Mouse (Mus musculus) gastrocnemius, postnatal 10 days (tissue): ENCODE data around the gene Phlda2. TPM values are rescaled to one million over a fixed set of nuclear protein-coding genes. Genes with fewer than 3 reads are reported as not detected.
A peak's percentile ranks its signal among the peaks of the same experiment; 100 is the strongest.

ENCODE experiments used
- DNase-seq: peaks from one replicate; pipeline ENCODE4 v3.0.0; 2021; ENCODE audit warnings: mixed read lengths
- total RNA-seq, 2 experiments: library from RNA; stranded (reverse); gene quantifications; 2 replicates each; pipeline ENCODE4 v1.2.3; 2021

The Phlda2 gene
- total RNA-seq, 2 experiments from 2014 or later: not detected

DNA sequence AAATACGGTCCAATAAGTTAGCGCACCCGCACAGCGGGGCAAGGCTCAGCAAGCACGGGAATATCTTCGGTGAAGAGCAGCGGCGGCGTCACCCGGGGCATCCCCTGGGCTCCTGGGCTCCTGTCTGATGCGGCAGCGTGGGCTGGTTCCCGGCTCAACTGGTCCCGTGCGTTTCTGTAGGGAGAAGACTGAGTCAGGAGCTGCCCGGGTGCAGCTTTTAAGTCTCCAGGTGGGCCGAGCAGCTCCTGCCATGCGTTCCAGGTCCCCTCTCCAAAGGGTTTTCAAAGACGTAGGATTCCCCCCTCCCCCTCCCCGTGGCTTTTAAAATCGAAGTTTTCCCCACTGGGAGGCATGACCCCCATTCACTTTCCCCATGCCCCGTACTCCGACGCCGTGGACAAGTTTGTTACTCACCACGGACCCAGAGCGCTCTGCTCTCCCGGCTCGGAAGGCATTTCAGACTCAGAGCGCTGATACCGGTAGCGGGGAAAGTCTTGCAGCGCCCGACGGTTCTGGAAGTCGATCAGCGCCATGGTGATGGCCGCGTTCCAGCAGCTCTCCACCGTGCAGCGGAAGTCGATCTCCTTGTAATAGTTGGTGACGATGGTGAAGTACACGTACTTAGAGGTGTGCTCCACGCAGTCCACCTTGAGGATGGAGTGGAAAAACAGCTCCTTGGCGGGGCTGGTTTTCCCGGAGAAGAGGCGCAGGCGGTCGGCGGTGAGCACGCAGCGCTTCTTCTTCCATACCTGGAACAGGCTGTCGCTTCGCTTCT lies 1.1 kb downstream of the Phlda2 start:
- peak; percentile 56 for DNase-seq

DNA sequence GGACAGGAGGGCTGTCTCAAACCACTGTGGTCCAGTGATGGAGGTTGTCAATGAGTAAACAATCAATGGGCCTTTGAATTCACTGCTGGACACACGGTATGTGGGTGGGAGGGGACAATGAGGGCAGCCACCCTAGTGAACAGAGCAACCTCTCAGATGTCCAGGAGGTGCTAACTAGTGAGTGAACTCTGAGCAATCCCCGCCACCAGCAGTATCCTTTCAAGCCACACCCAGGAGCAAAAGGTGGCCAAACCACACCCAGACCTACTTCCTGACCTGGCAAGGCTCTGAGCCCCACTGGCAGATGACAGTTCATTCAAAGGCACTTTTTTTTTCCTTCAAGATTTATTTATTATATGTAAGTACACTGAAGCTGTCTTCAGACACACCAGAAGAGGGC lies 2.0 kb downstream of the Phlda2 start:
- no peak for DNase-seq

DNA sequence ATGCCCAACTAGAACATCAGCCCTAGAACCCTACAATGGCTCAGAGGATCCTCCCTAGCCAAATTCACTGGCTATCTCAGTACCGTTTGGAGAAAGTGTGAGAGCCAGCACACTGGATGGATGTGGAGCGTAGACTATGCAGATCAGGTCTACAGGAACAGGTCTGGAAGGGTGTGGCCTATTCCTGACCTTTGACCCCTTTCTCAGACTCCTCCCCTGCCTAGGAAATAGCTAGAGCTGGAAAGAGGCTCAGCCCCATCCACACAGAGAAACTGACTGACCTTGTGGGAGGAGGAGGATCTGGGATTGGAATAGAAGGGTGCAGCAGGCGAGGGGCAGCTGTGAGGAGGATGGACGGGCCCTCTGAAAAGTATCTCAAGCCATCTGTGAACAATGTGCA lies 4.4 kb downstream of the Phlda2 start:
- DNase-seq: no peak

DNA sequence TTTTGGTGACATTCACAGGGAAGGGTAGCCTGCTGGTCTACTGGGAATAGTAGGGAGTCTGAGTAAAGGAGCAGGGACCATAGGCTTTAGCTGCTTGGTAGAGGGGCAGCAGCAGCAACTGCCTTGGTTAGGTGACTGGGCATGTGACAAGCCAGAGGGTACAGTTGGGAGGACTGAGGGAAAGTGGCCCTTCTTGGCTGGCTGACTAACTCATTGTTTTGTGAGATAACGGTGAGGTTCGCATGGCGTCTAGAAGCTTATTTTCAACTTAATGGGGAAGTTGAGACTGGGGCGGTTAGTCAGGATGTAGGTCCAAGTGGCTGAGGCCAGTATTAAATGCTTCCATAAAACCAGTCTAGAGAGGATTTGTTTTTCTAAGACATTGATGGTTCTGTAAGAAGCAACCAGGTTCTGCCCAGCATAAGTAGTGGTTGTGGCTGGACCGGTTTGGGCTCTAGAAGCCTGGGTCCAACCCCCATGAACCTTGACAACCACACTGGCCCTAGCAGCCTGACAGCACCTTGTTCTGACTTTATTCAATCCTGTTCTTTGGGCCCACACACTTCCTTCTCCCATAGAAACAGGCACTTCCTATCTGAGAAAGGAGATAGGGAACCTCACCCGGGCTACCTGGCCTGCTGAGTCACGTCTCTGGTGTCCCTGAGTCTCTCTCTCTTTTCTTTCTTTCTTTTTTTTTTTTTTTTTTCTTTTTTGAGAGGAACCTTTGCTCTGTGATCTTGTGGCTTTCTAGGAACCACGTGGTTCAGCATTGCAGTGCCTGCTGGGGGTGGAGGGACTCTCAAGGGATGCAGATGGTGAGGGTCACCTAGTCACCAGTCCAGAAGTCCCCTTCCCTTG lies 7.6 kb downstream of the Phlda2 start:
- no peak for DNase-seq

DNA sequence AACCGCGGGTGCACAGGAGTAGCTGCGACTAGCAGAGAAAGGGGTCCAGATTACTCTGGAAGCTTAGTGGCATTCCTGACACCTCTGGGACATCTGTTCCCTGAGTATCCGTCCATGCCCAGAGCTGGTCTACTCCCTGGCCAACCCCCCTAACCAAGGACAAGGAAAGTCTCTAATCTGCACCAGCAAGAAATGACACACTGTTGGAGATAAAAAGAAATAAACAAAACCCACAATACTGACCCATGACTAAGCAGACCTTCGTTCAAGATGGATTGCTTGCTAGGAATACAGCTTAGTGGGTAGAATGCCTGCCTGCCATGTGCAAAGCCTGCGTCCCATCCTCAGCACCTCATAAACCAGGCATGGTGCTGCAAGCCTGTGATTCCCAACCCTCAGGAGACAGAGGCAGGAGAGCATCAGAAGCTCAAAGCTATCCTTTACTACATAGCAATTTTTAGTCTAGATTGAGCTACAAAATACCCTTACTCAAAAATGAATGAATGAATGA lies 9.3 kb downstream of the Phlda2 start:
- no peak for DNase-seq

DNA sequence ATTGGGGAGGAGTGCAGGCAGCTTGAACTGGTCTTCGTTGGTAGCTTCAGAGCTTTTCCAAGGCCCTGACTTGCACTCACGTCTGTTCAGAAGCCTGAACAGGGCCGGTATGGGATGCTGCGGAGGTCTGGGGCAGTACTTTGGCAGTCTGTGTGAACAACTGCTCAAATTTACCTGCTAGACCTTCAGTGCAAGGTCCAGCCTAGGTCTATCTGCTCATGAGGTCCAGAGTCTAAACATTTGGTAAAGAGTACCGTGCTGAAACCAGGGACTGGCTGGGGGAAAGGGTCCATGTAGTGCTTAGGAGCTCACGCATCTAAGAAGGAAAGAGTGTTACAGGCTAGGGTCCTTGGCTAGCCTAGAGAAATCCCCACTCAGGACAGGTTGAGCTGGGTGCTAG lies 13.2 kb downstream of the Phlda2 start:
- no peak for DNase-seq

DNA sequence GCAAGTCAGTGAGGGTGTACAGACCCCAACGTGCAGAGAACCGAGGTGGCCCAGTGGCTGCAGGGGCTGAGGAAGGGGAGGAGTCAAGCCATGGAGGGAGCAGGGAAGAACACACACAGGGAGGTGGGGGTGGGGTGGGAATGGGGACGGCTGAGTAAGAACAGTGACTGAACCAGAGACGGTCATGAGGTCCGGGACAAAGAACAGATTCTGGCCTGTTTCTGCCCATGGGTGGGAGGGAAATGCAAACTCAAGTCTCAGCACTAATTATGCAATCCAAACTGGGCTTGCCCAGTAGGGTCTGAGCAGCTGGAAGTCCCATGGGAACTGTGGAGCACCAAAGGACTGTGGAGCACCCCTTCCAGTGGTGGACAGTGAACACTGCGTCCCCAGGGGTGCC lies 20.4 kb downstream of the Phlda2 start:
- no peak for DNase-seq

DNA sequence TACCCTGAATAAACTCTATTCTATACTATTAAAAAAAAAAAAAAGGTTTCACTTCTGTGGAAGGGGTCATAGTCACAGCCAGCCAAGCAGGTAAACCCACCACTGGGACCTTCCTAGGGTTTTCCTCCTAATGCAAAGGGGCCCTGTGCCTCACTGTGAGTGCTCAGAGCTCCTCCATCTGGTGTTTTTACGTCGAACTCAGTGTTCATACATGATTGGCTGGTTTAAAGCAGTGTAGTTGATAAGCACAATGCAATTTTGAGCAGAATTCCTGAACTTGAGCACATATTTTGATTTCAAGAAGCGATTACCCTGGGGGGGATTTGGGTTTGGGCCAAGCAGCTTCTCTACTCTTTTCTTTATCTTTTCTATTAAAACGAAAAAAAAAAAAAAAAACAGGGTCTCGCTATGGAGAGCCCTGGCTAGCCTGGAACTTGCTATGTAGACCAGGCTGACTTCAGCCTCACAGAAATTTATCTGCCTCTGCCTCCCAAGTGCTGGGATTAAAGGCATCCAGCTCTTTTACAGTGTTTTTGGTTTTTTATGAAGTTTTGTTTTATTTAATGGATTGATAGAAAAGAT lies 21.1 kb downstream of the Phlda2 start:
- no peak for DNase-seq

DNA sequence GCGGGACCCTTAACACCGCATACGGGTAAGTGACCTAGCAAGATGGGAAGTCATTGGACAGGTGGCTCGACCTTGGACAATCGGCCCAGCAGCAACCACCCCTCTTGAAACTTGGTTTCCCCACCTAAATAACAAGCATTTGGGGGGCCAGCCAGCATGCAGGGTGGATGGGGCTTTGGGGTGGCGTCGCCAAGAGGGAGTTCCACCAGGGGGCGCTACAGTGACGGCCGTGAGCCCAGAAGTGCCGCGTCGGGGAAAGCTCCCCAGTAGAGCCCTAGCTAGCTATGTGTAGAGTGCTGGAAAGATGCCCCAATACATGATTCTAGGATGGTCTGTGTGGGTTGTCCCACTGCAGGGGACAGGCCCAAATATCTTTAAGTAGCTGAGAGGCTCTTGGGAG lies 22.5 kb downstream of the Phlda2 start:
- peak; percentile 81 for DNase-seq

DNA sequence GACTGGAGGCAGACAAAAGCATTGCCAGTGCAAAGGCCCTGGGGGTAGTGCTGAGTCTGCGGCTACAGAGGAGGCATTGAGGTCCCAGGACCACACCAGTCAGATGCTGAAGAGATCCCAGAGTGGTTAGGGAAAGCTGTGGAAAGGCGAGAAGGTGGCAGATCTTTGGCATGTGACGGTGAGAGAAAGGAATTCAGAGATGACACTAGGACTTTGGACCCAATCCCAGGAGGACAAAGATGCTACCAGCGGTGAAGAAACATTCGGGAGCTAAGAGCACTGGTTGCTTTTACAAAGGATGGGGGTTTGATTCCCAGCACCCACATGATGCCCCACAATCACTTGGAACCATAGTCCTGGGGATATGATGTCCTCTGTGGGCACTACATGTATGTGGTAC lies 25.1 kb downstream of the Phlda2 start:
- DNase-seq: no peak

DNA sequence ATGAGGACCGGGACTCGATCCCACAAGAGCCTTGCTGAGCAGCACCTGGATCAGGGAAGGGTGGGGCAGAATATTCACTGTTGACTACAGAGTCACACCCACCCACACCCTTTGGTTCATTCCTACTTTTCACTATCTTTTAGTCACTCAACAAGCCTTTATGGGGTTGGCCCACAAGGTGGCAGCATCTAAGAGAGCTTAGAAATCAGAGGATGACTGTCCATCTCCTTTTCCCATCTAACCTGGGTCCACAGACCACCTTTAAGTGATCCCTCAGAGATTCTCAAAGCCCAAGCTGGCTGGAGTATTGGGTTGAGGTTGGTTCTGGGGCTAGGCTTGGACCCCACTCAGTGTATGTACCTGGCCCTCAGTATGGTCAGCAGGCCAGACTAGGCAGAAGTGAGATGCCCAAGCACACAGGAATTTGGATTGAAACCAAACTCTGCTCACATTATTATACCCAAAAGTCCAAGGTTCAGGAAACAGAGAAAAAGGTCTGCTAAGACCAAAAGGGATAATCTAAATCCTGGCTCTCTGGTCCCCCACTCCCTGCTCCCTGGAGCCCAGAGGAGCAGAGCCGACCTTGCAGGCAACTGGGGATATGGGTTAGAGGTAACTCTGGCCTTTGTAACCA lies 26.1 kb downstream of the Phlda2 start:
- DNase-seq: no peak

DNA sequence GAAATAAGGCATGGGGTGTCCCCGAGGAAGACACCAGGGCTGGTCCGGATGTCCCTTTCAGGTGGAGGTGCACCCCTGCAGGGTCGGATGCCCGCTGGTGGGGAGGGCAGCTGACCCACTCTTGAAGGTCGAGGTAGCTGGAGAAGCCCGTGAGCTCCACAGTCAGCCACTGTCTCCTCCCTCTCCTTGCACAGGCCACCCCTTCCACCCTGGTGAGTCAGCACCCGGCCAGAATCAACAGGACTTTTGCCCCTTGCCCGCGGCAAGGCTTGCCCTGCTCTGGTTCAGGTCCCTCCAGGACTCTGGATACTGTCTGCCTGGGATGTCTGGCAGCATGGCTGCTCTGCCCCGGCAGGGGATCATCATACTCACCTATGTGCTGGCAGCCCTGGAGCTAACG lies 27.1 kb downstream of the Phlda2 start:
- DNase-seq: no peak

DNA sequence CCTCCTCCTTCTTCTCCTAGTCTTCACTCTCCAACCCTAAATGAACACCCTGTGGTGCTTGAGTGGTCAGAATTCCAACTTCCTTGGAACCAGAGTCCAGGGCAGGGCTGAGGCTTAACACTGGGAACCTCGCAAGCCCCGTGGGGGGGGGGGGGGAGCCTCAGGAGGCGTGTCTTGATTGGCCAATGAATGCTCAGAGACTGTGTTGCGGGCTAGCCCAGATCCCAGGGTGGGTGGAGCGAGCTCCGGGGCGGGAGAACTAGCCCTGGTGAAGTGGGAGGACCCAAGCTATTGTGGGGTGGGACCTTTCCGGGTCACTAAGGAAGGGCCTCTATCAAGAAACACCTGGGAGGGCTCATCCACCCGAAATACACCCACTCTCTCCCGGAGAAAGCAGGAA lies 28.1 kb downstream of the Phlda2 start:
- no peak for DNase-seq

DNA sequence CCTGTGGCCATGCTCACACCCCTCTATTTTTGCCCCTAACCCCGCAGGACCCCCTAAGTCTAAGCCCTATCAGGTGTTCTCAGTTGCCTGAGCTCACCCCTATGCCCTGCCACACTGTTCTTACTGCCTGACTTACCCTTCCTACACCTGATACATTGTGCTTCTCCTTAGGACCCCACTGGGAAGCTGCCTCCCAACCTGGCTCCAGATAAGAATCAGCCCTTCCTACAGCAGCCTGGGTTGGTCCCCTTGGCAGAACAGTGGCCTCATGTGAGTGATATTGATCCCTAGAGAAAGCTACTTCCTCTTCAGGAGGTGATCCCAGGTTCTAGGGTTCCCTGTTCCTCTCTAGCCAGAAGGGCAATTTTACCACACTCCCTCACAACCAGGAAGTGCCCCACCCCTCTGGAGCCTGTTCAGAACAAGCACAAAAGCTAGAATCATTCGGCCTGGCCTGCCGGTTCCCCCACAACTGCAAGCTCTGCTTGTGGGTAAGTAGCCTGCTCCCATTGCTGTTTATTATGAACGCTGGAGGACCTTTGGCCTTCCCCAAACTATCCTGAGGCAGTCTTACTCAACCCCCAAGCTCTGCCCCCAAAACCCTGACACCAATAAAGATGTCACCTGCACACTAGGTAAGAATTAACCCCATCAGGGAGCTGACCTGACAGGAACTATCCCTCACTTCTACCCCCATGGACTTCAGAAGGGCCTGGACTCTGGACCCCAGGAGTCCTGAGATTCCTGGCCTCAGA lies 29.4 kb downstream of the Phlda2 start, which contains the start of gene Slc22a18:
TSS of gene Slc22a18 (plus strand) at position 390 of the 755 bp plus-strand sequence.
- DNase-seq: no peak

DNA sequence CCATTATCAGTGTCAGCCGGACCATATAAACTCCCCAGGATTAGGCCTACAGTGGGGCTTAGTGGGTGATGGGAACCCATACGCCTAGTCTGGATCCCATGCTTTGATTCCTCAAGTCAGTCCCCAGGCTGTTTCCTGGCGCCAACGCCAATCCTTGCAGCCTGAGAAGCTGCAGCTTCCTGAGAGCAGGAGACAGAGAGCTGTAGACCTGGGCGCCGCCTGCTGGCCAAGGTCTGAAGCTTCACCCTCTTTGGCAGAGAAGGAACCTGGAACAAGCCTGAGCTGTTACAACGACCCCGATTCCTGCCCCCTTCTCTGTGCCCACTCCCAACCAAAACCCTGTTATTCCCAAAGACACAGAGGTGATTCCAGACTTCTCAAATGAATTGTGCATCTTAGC lies 33.0 kb downstream of the Phlda2 start:
- peak; percentile 86 for DNase-seq

DNA sequence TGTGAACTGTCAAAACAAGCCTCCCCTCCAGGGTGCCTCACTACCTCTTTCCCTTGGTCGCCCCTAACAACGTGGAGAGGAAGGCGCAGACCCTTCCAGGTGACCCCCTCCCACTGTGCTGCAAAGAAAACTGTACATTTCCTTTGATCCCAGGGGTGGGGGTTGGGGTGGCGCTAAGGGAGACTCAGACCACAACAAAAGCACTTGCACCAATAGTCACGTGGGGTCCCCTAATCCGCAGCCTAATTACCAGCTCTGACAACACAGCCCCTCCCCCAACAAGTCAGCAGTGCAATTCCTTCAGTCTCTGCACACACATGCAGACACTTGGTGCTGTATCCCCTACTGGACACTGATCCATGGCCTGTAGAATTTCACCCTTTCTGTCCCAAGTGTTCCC lies 35.2 kb downstream of the Phlda2 start:
- no peak for DNase-seq

DNA sequence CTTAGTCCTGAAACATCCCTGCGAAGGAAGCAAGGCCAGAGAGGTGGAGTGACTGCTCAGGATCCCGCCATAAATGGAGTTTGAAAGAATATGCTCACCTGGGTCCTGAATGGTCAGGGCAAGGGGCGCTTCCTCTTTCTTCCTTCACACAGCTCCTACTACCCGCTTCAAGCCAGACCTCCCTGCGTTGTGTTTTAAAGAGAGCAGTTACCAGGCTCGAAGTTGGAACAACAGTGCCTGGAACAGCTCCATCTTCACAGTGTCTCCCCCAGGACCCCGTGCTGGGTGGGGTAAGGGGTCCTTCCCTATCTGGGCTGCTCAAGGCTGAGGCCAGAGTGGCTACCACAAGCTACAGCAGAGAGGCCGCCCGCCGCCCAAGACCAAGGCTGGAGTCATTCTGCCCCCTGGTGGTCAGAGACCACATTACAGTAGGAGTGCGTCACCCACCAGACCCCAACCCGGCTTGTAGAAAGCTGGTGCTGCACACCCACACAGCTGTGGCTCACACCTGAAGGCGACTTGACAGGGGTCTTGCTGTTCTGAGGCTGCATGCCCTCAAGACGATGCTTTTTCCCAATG lies 36.8 kb downstream of the Phlda2 start:
- peak; percentile 88 for DNase-seq

DNA sequence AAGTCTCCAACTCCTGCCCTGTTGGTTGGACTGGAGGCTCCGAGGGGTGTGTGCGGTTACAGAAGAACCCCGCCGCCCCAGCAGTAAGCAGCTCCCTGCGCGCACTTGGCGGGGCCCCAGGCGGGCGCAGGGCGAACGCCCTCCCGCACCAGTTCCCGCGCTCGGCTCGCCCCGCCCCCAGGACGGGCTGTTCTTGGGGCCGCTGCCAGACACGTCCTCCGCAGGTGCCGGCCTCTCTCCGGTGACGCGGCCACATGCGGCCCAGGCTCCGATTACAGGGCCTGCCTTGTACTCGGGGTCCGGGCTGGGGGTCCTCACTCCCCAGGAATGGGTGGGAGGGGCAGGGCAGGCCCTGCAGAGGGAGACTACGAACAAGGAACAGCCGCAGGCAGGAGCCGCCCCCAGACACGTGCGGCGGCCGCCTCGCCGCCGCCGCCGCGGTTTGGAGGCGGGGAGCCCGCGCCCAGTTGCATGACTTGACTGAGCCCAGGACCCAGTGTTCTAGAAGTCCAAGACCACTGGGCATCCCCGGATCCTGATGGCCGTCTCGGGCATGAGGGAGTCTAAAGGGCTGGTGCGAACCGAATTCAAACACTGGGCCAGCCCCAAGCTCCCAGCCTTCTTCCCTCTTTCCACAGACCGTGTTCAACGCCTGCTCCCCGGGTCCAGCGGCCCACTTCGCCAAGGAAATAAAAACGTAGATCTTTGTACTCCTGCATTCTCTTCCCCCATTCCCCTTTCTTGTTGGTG lies 38.0 kb downstream of the Phlda2 start:
- DNase-seq: peak; percentile 64

DNA sequence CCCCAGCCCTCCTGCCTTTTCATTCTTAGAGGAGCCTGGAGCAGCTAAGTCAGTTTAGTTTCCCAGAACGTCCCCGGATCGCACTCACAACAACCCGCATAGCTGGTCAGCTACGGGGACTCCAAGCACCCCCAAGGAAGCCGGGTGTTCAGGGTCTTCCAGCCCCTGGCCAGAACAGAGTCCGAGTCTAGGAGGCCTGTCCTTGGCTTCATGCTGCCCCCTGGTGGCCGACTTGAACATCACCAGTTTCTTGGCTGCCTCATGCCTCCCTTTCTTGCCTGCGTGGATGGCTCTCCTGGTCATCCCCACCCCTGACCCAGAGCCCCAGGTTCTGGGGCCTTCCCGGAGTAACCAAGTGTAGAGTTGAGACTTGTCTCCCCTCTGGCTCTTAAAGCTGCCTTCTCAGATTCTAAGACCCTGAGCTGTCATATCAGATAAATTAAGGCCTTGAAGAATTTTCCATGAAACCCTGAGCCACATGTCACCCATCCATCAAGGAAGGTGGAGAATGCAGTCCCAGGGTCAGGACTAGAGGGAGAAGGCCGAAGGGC lies 39.0 kb downstream of the Phlda2 start:
- DNase-seq: peak; percentile 87

DNA sequence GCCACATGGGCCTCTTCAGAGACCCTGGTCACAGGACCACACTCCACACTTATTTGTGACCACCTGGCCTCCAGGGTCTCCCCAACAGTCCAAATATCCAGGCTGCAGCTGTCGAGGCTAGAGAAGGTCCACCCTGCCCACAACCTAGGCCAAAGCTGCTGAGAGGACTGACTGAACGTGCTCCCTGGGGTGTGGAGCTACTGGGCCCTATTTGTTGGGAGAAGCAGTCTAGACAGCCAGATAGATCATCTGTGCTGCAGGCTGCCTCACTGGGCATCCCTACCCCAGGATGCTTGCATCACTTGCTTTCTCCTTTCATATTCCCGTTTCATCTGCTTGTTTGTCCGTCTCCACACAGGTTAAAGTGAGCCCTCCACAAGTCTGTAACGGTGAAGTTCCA lies 40.4 kb downstream of the Phlda2 start:
- no peak for DNase-seq
